Comparison of ENCODE assay signal across 24 mouse cellular contexts in genomic region chr10:20733576-20733975, GRCm38 (mm10).
"Had no signal": no experiment of that assay in that cellular context is flagged by ENCODE, and none has a peak within 500 bp of the region (broad histone marks: within the 10 kb centered on the region; RNA-seq: fewer than 3 reads in every experiment).

No protein-coding gene starts in this region.

- H3K9ac ChIP-seq: heart, embryonic 12.5 days; hindbrain, embryonic 13.5 days; hindbrain, embryonic 15.5 days; kidney, embryonic 15.5 days; limb, embryonic 13.5 days; limb, embryonic 15.5 days; liver, embryonic 12.5 days; liver, embryonic 14.5 days had no signal

- H3K4me2 ChIP-seq: heart, embryonic 12.5 days; hindbrain, embryonic 13.5 days; hindbrain, embryonic 15.5 days; kidney, embryonic 15.5 days; limb, embryonic 13.5 days; limb, embryonic 15.5 days; liver, embryonic 12.5 days had no signal

- H3K4me3 ChIP-seq: heart, embryonic 10.5 days; heart, embryonic 12.5 days; hindbrain, embryonic 13.5 days; hindbrain, embryonic 15.5 days; kidney, embryonic 15.5 days; limb, embryonic 13.5 days; limb, embryonic 15.5 days; liver, embryonic 12.5 days had no signal

- H3K27me3 ChIP-seq: heart, embryonic 12.5 days; hindbrain, embryonic 13.5 days; hindbrain, embryonic 15.5 days; kidney, embryonic 15.5 days; limb, embryonic 13.5 days; limb, embryonic 15.5 days had no signal

- DNase-seq: gastrocnemius, postnatal 14 days; gastrocnemius, postnatal 36 days; heart, adult 18-20 months; heart, postnatal 10 days; heart, postnatal 36 days; kidney, adult 11 months; kidney, adult 2 months; kidney, adult 9 months; kidney, postnatal 14 days; kidney, postnatal 36 days; layer of hippocampus, adult 9-11 months; layer of hippocampus, postnatal 36 days had no signal

- ATAC-seq: hindbrain, postnatal 0 days; intestine, embryonic 16.5 days; liver, embryonic 12.5 days had no signal

- H3K4me1 ChIP-seq: hindbrain, embryonic 15.5 days had no signal

- H3K9me3 ChIP-seq: heart, embryonic 10.5 days; heart, embryonic 12.5 days; hindbrain, embryonic 13.5 days; hindbrain, embryonic 15.5 days; kidney, embryonic 15.5 days; limb, embryonic 13.5 days; limb, embryonic 15.5 days; liver, embryonic 12.5 days had no signal

- H3K36me3 ChIP-seq: heart, embryonic 10.5 days; heart, embryonic 12.5 days; hindbrain, embryonic 13.5 days; hindbrain, embryonic 15.5 days; kidney, embryonic 15.5 days; limb, embryonic 13.5 days; limb, embryonic 15.5 days; liver, embryonic 12.5 days had no signal

- H3K27ac ChIP-seq: heart, embryonic 10.5 days; hindbrain, embryonic 13.5 days; hindbrain, embryonic 15.5 days; hindbrain, postnatal 0 days; kidney, embryonic 15.5 days; kidney, postnatal 0 days; limb, embryonic 13.5 days; limb, embryonic 15.5 days; liver, embryonic 12.5 days; liver, embryonic 14.5 days had no signal
